Mouse (Mus musculus) T-cell, adult 66 days (primary cell): Measurements from ENCODE around the gene Txndc12. TPM values are rescaled to one million over a fixed set of nuclear protein-coding genes. Genes with fewer than 3 reads are reported as not detected.

Experiments
- total RNA-seq, 2 experiments: library from RNA; stranded (reverse); gene quantifications; 3 replicates in 1 of 2; 4 replicates in 1 of 2; pipeline ENCODE4 v1.2.4; 2023

Txndc12 gene
- 10 to 100 TPM; 21.4 to 26.4 TPM for total RNA-seq

DNA sequence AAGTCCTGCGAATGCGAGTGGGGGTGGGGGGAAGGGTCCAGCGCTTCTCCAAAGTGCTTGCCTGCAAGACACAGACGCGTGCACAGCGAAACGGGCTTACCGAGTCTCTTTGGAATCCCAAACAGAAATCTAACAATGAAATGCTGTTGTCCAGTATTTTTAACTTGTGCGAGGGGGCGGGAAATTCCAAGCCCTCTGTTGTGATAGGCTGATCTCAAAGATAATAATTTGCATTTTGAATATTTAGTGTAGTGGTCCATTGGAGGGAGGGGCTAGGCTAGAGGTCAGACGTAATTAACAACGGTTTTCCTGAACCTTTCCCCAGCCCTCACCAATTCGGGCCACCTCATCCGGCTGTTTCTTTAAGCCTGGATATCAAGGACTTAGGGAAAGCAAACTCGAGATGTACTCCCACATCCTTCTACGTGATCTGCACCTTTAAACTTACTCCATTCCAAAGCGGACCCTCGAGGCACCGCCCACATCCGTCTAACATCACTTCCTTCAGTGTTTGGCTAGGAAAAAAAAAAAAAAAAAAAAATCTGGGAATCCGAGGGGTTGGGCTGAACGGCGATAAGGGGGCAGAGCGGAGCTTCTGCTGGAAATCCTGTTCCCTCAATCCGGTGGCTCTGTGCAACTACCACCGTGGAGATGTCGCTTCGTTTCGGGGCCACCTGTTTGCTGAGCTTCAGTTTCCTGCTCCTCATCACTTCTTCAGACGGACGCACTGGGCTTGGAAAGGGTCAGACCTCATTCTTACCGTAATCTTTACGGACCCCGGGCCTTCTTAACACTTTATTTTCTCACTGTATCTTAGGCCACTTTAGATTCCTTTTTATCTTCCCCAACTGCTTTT, at the start of gene Txndc12:
TSS of gene Txndc12 (plus strand) at position 487 of the 856 bp plus-strand sequence.

GRCm38 (mm10) chr4:108832916-108833827, 1.2 kb upstream of the Txndc12 start, which contains the start of gene Btf3l4:
TSS of gene Btf3l4 (minus strand) at chr4:108833614.

DNA sequence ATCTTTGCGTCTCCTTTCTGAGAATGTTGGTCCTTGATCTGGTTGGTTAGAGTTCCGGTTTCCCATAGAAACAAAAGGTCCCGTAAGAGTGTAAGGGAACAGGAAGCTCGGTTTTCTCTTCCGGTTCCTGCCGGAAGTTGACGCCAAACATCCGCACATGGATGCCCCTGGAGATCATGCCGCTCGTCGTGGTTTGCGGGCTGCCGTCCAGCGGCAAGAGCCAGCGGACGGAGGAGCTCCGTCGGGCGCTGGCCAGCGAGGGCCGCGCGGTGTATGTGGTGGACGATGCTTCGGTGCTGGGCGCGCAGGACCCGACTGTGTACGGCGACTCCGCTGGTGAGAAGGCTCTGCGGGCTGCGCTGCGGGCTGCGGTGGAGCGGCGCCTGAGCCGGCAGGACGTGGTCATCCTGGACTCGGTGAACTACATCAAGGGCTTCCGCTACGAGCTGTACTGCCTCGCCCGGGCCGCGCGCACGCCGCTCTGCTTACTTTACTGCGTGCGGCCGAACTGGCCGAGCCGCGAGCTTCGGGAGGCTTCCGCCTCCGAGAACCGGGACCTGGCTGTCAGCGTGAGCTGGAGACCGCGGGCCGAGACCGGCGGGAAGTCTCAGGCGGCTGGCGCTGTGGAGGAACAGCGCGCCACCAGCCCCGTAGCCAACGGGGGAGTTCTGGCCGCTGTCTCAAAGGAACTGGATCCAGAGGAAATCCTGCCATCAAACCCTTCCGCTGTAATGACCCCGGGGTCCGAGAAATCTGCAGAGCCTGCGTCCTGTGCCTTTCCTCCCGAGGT, 13.5 kb downstream of the Txndc12 start, which contains the start of gene Kti12:
TSS of gene Kti12 (plus strand) at position 71 of the 790 bp plus-strand sequence.

GRCm38 (mm10) chr4:108848505-108848848, 14.1 kb downstream of the Txndc12 start, which contains the start of gene A730015C16Rik:
TSS of gene A730015C16Rik (minus strand) at chr4:108848619.

DNA sequence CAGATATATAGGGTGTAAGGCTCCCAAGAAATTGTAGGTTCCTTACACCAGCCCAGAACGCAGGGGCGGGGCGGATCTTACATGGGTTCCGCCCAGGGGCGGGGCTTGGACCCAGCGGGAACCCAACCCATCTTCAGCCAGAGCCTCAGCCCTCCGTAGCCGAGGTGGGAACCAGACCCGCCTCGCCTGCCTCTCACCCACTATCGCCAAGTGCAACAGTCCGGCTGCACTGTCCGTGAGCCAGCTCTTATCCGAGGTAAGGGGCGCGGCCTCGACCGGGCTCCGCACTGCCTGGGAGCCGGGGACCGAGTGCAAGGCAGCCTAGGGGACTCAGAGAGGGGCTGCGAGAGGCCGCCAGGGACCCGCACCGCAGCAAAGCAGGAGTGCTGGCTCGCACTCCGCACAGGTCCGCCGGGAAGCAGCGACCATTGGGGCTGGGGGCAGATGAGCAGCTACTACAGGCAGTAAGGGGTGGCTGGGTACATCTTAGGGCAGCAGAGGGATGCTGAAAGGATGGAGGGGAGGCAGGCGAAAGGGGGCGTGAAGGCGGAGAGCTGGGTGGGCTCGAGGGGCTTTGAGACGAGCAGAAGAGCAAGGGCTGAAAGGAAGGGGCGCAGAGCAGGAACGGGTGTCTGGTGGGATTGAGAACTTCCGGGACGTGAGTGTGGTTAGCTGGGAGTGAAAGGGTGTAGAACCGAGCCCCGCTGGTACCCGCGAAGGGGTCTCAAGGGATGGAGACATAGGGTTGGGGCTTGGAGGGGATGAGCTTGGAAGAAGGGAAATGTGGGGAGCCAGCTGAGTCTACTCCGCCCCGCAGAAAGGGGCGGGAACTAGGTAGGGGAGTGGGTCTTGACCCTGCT, 44.8 kb downstream of the Txndc12 start, which contains the start of gene Rab3b:
TSS of gene Rab3b (plus strand) at position 101 of the 860 bp plus-strand sequence.

Other genes with a start within 250 kb of the Txndc12 start
- 100 to 1,000 TPM; 117 to 121 TPM for gene Cc2d1b, start 214.7 kb upstream of the Txndc12 start, total RNA-seq
- gene 3110021N24Rik, start 115.0 kb upstream of the Txndc12 start, total RNA-seq, result not detected
- gene Zfyve9, start 53.8 kb upstream of the Txndc12 start, total RNA-seq, result under 1 TPM in 1 of 2 experiments, not detected in 1; 0.35 TPM
- gene Btf3l4, start 987 bp upstream of the Txndc12 start, total RNA-seq, result 10 to 100 TPM; 39.7 to 55.6 TPM
- 10 to 100 TPM; 42.7 to 45.0 TPM for gene Kti12, start 13.2 kb downstream of the Txndc12 start, total RNA-seq
- gene A730015C16Rik, start 14.0 kb downstream of the Txndc12 start, total RNA-seq, result under 1 TPM in 1 of 2 experiments, not detected in 1; 0.47 TPM
- not detected for gene Rab3b, start 44.5 kb downstream of the Txndc12 start, total RNA-seq
- gene Nrd1, start 166.1 kb downstream of the Txndc12 start, total RNA-seq, result 100 to 1,000 TPM; 151 to 184 TPM